Mouse (Mus musculus) CH12.LX (cell line): ENCODE data around the gene Phf11d. TPM values are rescaled to one million over a fixed set of nuclear protein-coding genes. Genes with fewer than 3 reads are reported as not detected.

ENCODE experiments used
- polyA plus RNA-seq: library from polyadenylated mRNA; unstranded; fragments of >175 nt; gene quantifications from 2 replicates; pipeline ENCODE4 v1.2.1, GENCODE M21; 2012; ENCODE audit warnings: low read depth; ENCODE audit not compliant: insufficient read length
- total RNA-seq, 2 experiments: library from RNA; depleted of rRNA; stranded (reverse); fragments of 300-350 nt in 1 of 2; fragments of >200 nt in 1 of 2; gene quantifications; 2 replicates each; pipeline ENCODE4 v1.2.3; 2012 to 2014

Phf11d gene
- total and polyA plus RNA-seq, 3 experiments, result 2.4 to 21.7 (median 11.7) TPM

Other genes starting within 250 kb of the Phf11d start
- not detected in 2 replicates for gene 1700129C05Rik, start 222.6 kb downstream of the Phf11d start, total RNA-seq (2012; rRNA removed)
- gene 1700129C05Rik, start 222.6 kb downstream of the Phf11d start, total RNA-seq (2014; rRNA removed), result not detected in 2 replicates
- not detected in 2 replicates for gene 1700129C05Rik, start 222.6 kb downstream of the Phf11d start, polyA plus RNA-seq
- not detected in 2 replicates for gene Gm5142, start 186.7 kb downstream of the Phf11d start, total RNA-seq (2012; rRNA removed)
- gene Gm5142, start 186.7 kb downstream of the Phf11d start, total RNA-seq (2014; rRNA removed), result not detected in 2 replicates
- not detected in 2 replicates for gene Gm5142, start 186.7 kb downstream of the Phf11d start, polyA plus RNA-seq
- gene Rcbtb1, start 164.3 kb downstream of the Phf11d start, total RNA-seq (2012; rRNA removed), result 24.5 and 26.0 TPM in 2 replicates
- gene Rcbtb1, start 164.3 kb downstream of the Phf11d start, total RNA-seq (2014; rRNA removed), result 31.7 and 33.1 TPM in 2 replicates
- gene Rcbtb1, start 164.3 kb downstream of the Phf11d start, polyA plus RNA-seq, result 34.9 and 41.7 TPM in 2 replicates
- 0.42 and 1.2 TPM in 2 replicates for gene Gm6904, start 105.3 kb downstream of the Phf11d start, total RNA-seq (2012; rRNA removed)
- 0.92 and 1.0 TPM in 2 replicates for gene Gm6904, start 105.3 kb downstream of the Phf11d start, total RNA-seq (2014; rRNA removed)
- gene Gm6904, start 105.3 kb downstream of the Phf11d start, polyA plus RNA-seq, result 0.49 and 1.1 TPM in 2 replicates
- 11.2 and 14.6 TPM in 2 replicates for gene Phf11a, start 67.9 kb downstream of the Phf11d start, total RNA-seq (2012; rRNA removed)
- 41.1 and 41.4 TPM in 2 replicates for gene Phf11a, start 67.9 kb downstream of the Phf11d start, total RNA-seq (2014; rRNA removed)
- 35.1 and 48.4 TPM in 2 replicates for gene Phf11a, start 67.9 kb downstream of the Phf11d start, polyA plus RNA-seq
- gene Phf11b, start 24.1 kb downstream of the Phf11d start, total RNA-seq (2012; rRNA removed), result 29.5 and 29.8 TPM in 2 replicates
- gene Phf11b, start 24.1 kb downstream of the Phf11d start, total RNA-seq (2014; rRNA removed), result 80.2 and 90.5 TPM in 2 replicates
- gene Phf11b, start 24.1 kb downstream of the Phf11d start, polyA plus RNA-seq, result 88.2 and 93.4 TPM in 2 replicates
- 0.92 and 1.1 TPM in 2 replicates for gene Phf11c, start 29.9 kb upstream of the Phf11d start, total RNA-seq (2012; rRNA removed)
- 1.8 and 2.4 TPM in 2 replicates for gene Phf11c, start 29.9 kb upstream of the Phf11d start, total RNA-seq (2014; rRNA removed)
- 1.9 and 2.4 TPM in 2 replicates for gene Phf11c, start 29.9 kb upstream of the Phf11d start, polyA plus RNA-seq
- 14.7 and 14.9 TPM in 2 replicates for gene Setdb2, start 75.4 kb upstream of the Phf11d start, total RNA-seq (2012; rRNA removed)
- 33.8 and 37.3 TPM in 2 replicates for gene Setdb2, start 75.4 kb upstream of the Phf11d start, total RNA-seq (2014; rRNA removed)
- 13.2 and 13.3 TPM in 2 replicates for gene Setdb2, start 75.4 kb upstream of the Phf11d start, polyA plus RNA-seq
- 19.9 and 21.3 TPM in 2 replicates for gene Cab39l, start 75.5 kb upstream of the Phf11d start, total RNA-seq (2012; rRNA removed)
- gene Cab39l, start 75.5 kb upstream of the Phf11d start, total RNA-seq (2014; rRNA removed), result 49.2 and 56.3 TPM in 2 replicates
- gene Cab39l, start 75.5 kb upstream of the Phf11d start, polyA plus RNA-seq, result 33.1 and 33.2 TPM in 2 replicates
- gene Cdadc1, start 232.5 kb upstream of the Phf11d start, total RNA-seq (2012; rRNA removed), result 9.2 and 11.0 TPM in 2 replicates
- gene Cdadc1, start 232.5 kb upstream of the Phf11d start, total RNA-seq (2014; rRNA removed), result 5.3 and 11.1 TPM in 2 replicates
- gene Cdadc1, start 232.5 kb upstream of the Phf11d start, polyA plus RNA-seq, result 21.7 and 24.7 TPM in 2 replicates